Mouse (Mus musculus) heart, embryonic 13.5 days (tissue): Measurements from ENCODE around the gene Gm11077. TPM values are rescaled to one million over a fixed set of nuclear protein-coding genes. Genes with fewer than 3 reads are reported as not detected.

Experiments used
- ATAC-seq: fragments of 200-750 bp; cut with Nextera tagmentation; 2 replicates; pipeline ENCODE4 v1.8.0; 2017; ENCODE audit warnings: moderate TSS enrichment; ENCODE audit not compliant: insufficient number of reproducible peaks, low FRiP score, low TSS enrichment; ENCODE audit errors: extremely low read depth
- H3K27ac ChIP-seq: fragments of 300-500 bp; sonication (generic); replicated peaks from 2 replicates; pipeline ENCODE4 v1.5.1; 2015; ENCODE audit warnings: moderate library complexity, mild to moderate bottlenecking, inconsistent platforms
- H3K27me3 ChIP-seq: fragments of 300-500 bp; sonication (generic); replicated peaks from 2 replicates; pipeline ENCODE4 v1.6.1; 2015; ENCODE audit warnings: mild to moderate bottlenecking, inconsistent platforms
- H3K36me3 ChIP-seq: fragments of 300-500 bp; sonication (generic); 2 replicates; pipeline ENCODE4 v1.6.1; 2015; ENCODE audit warnings: mild to moderate bottlenecking, inconsistent platforms
- H3K4me1 ChIP-seq: fragments of 300-500 bp; sonication (generic); 2 replicates; pipeline ENCODE4 v1.6.1; 2015; ENCODE audit warnings: inconsistent platforms
- H3K4me2 ChIP-seq: fragments of 300-500 bp; sonication (generic); 2 replicates; pipeline ENCODE4 v1.6.1; 2015; ENCODE audit warnings: inconsistent platforms, mild to moderate bottlenecking, moderate library complexity
- H3K4me3 ChIP-seq: fragments of 300-500 bp; sonication (generic); 2 replicates; pipeline ENCODE4 v1.5.1; 2015; ENCODE audit warnings: moderate library complexity, mild to moderate bottlenecking, inconsistent platforms
- H3K9ac ChIP-seq: fragments of 300-500 bp; sonication (generic); 2 replicates; pipeline ENCODE4 v1.6.1; 2015; ENCODE audit warnings: inconsistent platforms, mild to moderate bottlenecking, moderate library complexity
- H3K9me3 ChIP-seq: fragments of 300-500 bp; sonication (generic); 2 replicates; pipeline ENCODE4 v1.6.1; 2016; ENCODE audit warnings: inconsistent platforms
- WGBS: fragments of 180-500 bp; shearing (Covaris S2); methylation state at CpG from one replicate; pipeline ENCODE4 v1.1.7; 2015; ENCODE audit warnings: mixed read lengths; 5-methylcytosine and 5-hydroxymethylcytosine counted together
- polyA plus RNA-seq: library from polyadenylated mRNA; unstranded; fragments of >200 nt; fragmentation: Nextera tagmentation; extraction: Ambion mirVana; gene quantifications from 2 replicates; pipeline ENCODE4 v1.2.1, GENCODE M21; 2015

Gm11077 gene
- polyA plus RNA-seq, 1 experiment from 2014 or later, result not detected

DNA sequence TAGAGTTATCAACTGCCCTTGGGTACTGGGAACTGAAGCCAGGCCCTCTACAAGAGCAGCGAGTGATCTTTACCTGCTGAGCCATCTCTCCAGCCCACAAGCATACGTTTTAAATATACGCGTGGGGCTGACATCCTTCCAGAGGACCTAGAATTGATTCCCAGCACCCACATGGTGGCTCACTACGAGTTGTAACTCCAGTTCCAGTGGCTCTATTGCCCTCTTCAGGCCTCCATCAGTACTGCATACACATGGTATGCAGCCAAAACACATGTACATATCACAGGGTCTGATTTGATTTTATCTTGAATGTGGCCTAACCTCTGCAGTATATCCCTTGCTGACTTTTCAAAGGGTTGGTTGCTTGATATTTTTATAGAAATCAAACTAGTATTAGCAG, 23.0 kb upstream of the Gm11077 start:
- Histone ChIP-seq H3K9ac (no peak overlapping the region), H3K36me3 (no peaks in the 10 kb centered on the region), H3K4me3 (no peak overlapping the region), H3K27ac (no peak overlapping the region), H3K9me3 (peaks cover 9% of the 10 kb centered on the region; the same call in 1 of the 2 replicates), H3K27me3 (no peaks in the 10 kb centered on the region), H3K4me2 (no peak overlapping the region), H3K4me1 (peaks cover 3% of the 10 kb centered on the region; the same call in 1 of the 2 replicates)
- WGBS, result 87% methylated on average over 5 of the region's 5 CpGs
- no peak for ATAC-seq

- Histone ChIP-seq H3K36me3 (no peaks in the 10 kb centered on the region), H3K9ac (no peak overlapping the region), H3K27me3 (peaks cover 4% of the 10 kb centered on the region; the same call in 1 of the 2 replicates), H3K9me3 (peaks cover 9% of the 10 kb centered on the region; the same call in 1 of the 2 replicates), H3K4me3 (no peak overlapping the region), H3K4me2 (no peak overlapping the region), H3K4me1 (peaks cover 3% of the 10 kb centered on the region; the same call in 1 of the 2 replicates), H3K27ac (no peak overlapping the region)
- WGBS, result 66% methylated on average over 10 of the region's 10 CpGs
- no peak for ATAC-seq
Measured at GRCm38 (mm10) chr6:140708059-140708458, 21.0 kb upstream of the Gm11077 start.

DNA sequence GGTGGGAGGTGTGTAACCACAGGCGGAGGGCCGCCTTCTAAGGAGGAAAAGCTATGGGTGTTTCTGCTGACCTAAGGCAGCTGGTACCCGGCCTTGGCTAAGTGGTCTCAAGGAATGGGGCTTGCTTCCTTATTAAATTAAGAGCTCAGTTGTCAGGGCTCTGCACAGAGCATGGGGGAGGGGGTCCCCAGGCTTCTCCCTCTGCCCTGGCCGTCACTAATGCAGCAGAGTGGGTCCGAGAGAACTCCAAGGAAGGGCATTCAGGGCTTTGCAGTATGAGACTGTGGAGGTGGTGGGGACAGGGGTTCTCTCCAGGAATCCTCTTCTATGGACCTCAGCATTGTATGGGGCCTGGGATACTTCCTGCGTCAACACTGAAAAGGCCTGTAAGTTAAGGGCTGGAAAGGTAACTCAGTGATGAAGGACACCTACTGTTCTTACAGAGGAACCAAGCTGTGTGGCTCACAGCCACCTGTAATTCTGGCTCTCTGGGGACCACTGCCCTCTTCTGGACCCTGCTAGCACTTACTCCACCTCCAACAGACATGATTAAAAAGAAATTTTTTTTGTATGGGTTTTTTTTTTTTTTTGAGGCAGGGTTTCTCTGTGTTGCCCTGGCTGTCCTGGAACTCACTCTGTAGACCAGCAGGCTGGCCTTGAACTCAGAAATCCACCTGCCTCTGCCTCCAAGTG, 19.5 kb upstream of the Gm11077 start:
- no peak; the same call in 1 of the 2 replicates for ATAC-seq
- no peak overlapping the region for H3K27ac ChIP-seq
- peaks cover 9% of the 10 kb centered on the region; the same call in 1 of the 2 replicates for H3K9me3 ChIP-seq
- no peak overlapping the region for H3K4me2 ChIP-seq
- H3K4me1 ChIP-seq, result peaks cover 3% of the 10 kb centered on the region; the same call in 1 of the 2 replicates
- H3K9ac ChIP-seq, result no peak overlapping the region
- 75% methylated on average over 6 of the region's 6 CpGs for WGBS
- H3K36me3 ChIP-seq, result no peaks in the 10 kb centered on the region
- H3K4me3 ChIP-seq, result no peak overlapping the region
- H3K27me3 ChIP-seq, result peaks cover 12% of the 10 kb centered on the region; the same call in 1 of the 2 replicates

DNA sequence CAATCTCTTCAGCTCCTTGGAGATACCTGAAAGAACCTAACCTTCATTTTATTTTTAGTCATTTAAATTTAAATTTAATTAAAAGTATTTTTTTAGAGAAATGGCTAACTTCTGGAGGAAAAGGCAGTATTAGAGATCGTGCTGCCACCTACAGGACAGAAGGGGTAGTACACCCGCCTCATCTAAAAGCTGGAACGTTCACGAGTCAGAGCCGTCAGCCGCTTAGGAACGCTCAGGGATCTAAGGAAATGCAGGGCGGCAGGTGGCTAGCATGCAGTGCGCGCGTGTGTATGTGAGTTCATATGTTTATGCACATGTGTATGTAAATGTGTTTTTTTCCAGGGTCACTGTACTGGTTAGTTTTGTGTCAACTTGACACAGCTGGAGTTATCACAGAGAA, 16.3 kb upstream of the Gm11077 start:
- Histone ChIP-seq H3K4me2 (peak overlapping the region; percentile 22; the same call in 1 of the 2 replicates), H3K9me3 (no peaks in the 10 kb centered on the region), H3K4me3 (no peak overlapping the region), H3K27me3 (peaks cover 12% of the 10 kb centered on the region; the same call in 1 of the 2 replicates), H3K4me1 (0 out of 2 replicates have a peak, but pooled peaks cover 2% of the 10 kb centered on the region), H3K9ac (no peak overlapping the region), H3K36me3 (no peaks in the 10 kb centered on the region), H3K27ac (no peak overlapping the region)
- no peak for ATAC-seq
- 4% methylated on average over 11 of the region's 11 CpGs for WGBS

DNA sequence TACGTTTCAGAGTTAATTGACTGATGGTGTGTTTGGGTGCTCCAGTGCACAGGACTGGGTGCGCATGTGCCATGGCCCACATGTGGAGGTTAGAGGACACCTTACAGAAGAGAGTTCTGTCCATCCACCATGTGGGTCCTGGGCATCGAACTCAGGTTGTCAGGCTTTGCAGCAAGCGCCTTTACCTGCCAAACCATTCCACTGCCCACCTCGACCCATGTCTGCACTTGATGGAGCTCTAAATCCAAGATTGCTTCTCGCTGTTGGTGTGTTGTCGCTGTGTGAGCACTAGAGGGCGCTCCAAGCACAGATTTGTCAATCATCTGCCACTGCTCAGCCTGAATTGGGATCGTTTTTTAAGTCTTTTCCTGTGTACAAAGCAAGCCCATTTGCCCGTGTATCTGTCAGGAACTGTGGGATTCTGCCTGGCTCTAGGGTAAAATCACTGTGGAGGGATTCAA, 14.1 kb upstream of the Gm11077 start:
- no peak overlapping the region for H3K27ac ChIP-seq
- H3K9ac ChIP-seq, result no peak overlapping the region
- H3K4me1 ChIP-seq, result 0 out of 2 replicates have a peak, but pooled peaks cover 2% of the 10 kb centered on the region
- H3K9me3 ChIP-seq, result peaks cover 9% of the 10 kb centered on the region; the same call in 1 of the 2 replicates
- no peak overlapping the region for H3K4me3 ChIP-seq
- H3K27me3 ChIP-seq, result peaks cover 12% of the 10 kb centered on the region; the same call in 1 of the 2 replicates
- no peaks in the 10 kb centered on the region for H3K36me3 ChIP-seq
- ATAC-seq, result peak; percentile 31; the same call in 1 of the 2 replicates
- 17% methylated on average over 10 of the region's 10 CpGs for WGBS
- H3K4me2 ChIP-seq, result peak overlapping the region; percentile 36; the same call in 1 of the 2 replicates

DNA sequence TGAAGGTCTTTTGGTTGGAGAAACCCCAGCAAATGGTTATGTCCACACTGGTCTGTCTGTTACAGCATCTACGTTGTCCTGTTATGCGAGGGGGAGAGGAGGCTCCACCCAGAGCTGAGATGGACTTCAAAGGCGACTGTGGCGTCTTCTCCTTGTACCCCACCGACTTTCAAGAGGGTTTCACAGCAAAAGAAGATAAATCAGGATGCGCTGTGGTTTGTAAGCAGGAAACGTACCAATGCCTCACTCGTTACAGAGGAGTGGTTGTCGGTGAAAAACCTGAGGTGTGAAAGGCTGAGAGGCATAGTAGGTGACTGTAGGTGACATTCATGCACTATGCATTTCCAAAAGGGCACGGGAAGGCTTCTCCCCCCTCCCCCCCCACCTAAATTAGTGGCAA, 7.0 kb upstream of the Gm11077 start:
- no peak for ATAC-seq
- Histone ChIP-seq H3K36me3 (no peaks in the 10 kb centered on the region), H3K4me2 (no peak overlapping the region), H3K4me1 (peaks cover 13% of the 10 kb centered on the region; the same call in 1 of the 2 replicates), H3K27ac (no peak overlapping the region), H3K27me3 (no peaks in the 10 kb centered on the region), H3K9me3 (peaks cover 9% of the 10 kb centered on the region; the same call in 1 of the 2 replicates), H3K4me3 (no peak overlapping the region), H3K9ac (no peak overlapping the region)
- 62% methylated on average over 10 of the region's 10 CpGs for WGBS

GRCm38 (mm10) chr6:140730669-140731401, 1.8 kb downstream of the Gm11077 start:
- H3K9me3 ChIP-seq, result peaks cover 9% of the 10 kb centered on the region; the same call in 1 of the 2 replicates
- no peak overlapping the region for H3K4me3 ChIP-seq
- no peaks in the 10 kb centered on the region for H3K27me3 ChIP-seq
- WGBS, result 70% methylated on average over 6 of the region's 6 CpGs
- no peak overlapping the region for H3K27ac ChIP-seq
- ATAC-seq, result no peak
- H3K4me1 ChIP-seq, result 0 out of 2 replicates have a peak, but pooled peaks cover 4% of the 10 kb centered on the region
- H3K4me2 ChIP-seq, result no peak overlapping the region
- H3K36me3 ChIP-seq, result no peaks in the 10 kb centered on the region
- no peak overlapping the region for H3K9ac ChIP-seq

DNA sequence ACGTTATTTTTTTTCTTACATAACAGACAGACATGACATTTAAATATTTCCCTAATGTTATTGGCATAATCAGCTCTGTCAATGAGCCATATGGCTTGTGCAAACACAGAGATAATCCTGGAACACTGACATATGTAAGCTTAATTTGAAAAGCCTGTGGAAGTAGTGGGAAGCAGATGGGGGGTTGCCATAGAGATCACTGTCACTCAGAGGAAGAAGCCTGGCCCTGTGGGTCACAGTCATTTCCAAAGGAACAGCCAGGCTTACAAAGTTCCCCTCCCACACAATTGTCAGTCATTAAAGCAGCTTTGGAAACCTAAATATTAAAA, 2.3 kb downstream of the Gm11077 start:
- Histone ChIP-seq H3K4me1 (0 out of 2 replicates have a peak, but pooled peaks cover 4% of the 10 kb centered on the region), H3K4me3 (no peak overlapping the region), H3K9me3 (peaks cover 9% of the 10 kb centered on the region; the same call in 1 of the 2 replicates), H3K4me2 (no peak overlapping the region), H3K27ac (no peak overlapping the region), H3K36me3 (no peaks in the 10 kb centered on the region), H3K9ac (no peak overlapping the region), H3K27me3 (no peaks in the 10 kb centered on the region)
- no peak for ATAC-seq
- WGBS, result 73% methylated on average over 1 of the region's 1 CpGs

DNA sequence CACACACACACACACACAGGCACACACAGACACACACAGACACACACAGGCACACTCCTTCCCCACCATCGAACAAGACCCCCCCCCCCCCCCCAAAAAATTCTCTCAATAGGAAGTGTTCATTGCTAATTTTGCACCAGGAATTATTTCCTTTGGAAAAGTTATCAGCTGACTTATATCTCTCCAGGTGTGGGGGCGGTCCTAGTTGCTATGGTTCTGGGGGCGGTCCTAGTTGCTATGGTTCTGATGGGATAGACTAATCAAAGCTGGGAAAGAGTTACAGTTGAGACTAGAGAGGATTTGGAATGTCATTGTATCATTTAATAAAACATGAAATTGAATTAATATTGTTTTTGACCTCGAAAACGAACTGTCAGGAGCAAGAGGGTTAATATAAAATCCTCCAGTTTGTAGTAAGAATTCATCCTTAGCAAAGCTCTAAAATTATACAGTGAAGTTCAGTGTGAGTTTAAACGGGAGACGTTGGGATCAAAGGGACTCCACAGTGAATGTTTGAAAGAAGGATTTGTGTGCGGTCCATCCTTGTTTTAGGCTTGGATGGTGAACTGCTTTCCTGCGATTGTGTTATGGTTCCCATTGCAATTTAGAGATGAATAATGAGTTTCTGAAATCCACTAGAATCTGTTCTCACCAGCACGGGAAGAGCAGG, 4.0 kb downstream of the Gm11077 start:
- H3K27me3 ChIP-seq, result no peaks in the 10 kb centered on the region
- H3K27ac ChIP-seq, result no peak overlapping the region
- peaks cover 9% of the 10 kb centered on the region; the same call in 1 of the 2 replicates for H3K9me3 ChIP-seq
- H3K4me1 ChIP-seq, result 0 out of 2 replicates have a peak, but pooled peaks cover 4% of the 10 kb centered on the region
- no peaks in the 10 kb centered on the region for H3K36me3 ChIP-seq
- WGBS, result 35% methylated on average over 10 of the region's 10 CpGs
- peak overlapping the region; percentile 76 for H3K9ac ChIP-seq
- H3K4me2 ChIP-seq, result peak overlapping the region; percentile 73
- no peak for ATAC-seq
- H3K4me3 ChIP-seq, result peak overlapping the region; percentile 51

GRCm38 (mm10) chr6:140733641-140733986, 4.5 kb downstream of the Gm11077 start:
- Histone ChIP-seq H3K4me2 (peak overlapping the region; percentile 73), H3K9ac (peak overlapping the region; percentile 76), H3K36me3 (no peaks in the 10 kb centered on the region), H3K4me3 (peak overlapping the region; percentile 51), H3K4me1 (0 out of 2 replicates have a peak, but pooled peaks cover 4% of the 10 kb centered on the region), H3K27ac (no peak overlapping the region), H3K9me3 (peaks cover 9% of the 10 kb centered on the region; the same call in 1 of the 2 replicates), H3K27me3 (no peaks in the 10 kb centered on the region)
- no peak for ATAC-seq
- whole genome bisulfite sequencing, result 4% methylated on average over 15 of the region's 15 CpGs

- WGBS, result 80% methylated on average over 3 of the region's 3 CpGs
- ATAC-seq, result no peak
- no peak overlapping the region for H3K4me2 ChIP-seq
- H3K4me3 ChIP-seq, result no peak overlapping the region
- peaks cover 8% of the 10 kb centered on the region for H3K9me3 ChIP-seq
- H3K4me1 ChIP-seq, result peaks cover 5% of the 10 kb centered on the region
- H3K27me3 ChIP-seq, result no peaks in the 10 kb centered on the region
- H3K27ac ChIP-seq, result no peak overlapping the region
- no peak overlapping the region for H3K9ac ChIP-seq
- H3K36me3 ChIP-seq, result no peaks in the 10 kb centered on the region
Measured at GRCm38 (mm10) chr6:140745586-140745985, 16.5 kb downstream of the Gm11077 start.
